Mouse (Mus musculus) urinary bladder, postnatal 36 days (tissue): ENCODE measurements around the gene Tenm3.
A peak's percentile ranks its signal among the peaks of the same experiment; 100 is the strongest.

Experiments
- DNase-seq, 2 experiments: peaks; one replicate each; pipeline ENCODE4 v3.0.0; 2022; ENCODE audit warnings: low spot score in 2 of 2, mixed read lengths in 1 of 2

Tenm3 gene

GRCm38 (mm10) chr8:48281855-48282254 lies 561.9 kb downstream of the Tenm3 start:
- DNase-seq, result no peak

- DNase-seq, result no peak
Observed at GRCm38 (mm10) chr8:48279360-48279759, 564.4 kb downstream of the Tenm3 start.

GRCm38 (mm10) chr8:48277986-48278635 lies 565.6 kb downstream of the Tenm3 start:
- DNase-seq, result no peak

GRCm38 (mm10) chr8:48275066-48275465 lies 568.7 kb downstream of the Tenm3 start:
- no peak for DNase-seq

DNA sequence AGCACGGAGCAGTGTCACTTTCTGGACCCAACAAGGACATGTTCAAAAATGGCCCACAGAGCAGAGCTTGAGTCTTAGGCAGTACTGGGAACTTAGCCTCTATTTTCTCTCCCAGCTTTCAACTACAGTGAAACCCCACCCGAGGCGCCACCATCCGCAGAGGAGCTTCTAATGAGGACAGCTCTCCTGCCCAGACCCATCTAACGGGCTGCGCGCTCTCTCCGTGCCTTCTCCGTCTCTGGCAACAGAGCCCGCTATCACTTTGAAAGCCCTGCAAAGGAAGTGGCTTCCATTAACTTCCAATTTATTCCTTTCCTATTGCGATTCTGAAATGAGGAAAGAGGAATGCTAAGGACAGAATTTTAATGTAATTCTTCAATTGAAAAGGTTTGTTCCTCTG lies 569.2 kb downstream of the Tenm3 start:
- DNase-seq, result no peak

DNA sequence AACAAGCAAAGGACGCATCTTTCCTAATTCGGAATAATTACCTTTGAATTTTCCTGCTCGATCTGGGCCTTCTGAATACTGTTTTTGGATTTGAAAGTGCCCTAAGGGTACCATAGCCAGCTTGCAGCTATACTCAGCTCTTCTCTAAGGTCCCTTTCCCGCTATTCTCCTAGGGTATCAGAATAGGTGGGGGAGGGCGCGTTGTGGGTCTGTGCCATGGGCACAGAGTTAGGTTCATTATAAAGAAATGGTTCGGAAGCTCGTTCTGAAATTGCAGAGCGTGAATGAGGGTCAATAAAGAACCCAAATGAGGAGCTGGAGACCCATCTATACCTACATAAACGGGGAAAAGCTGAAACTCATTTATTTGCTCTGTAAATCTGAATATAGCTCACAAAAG lies 575.1 kb downstream of the Tenm3 start:
- DNase-seq, result no peak

DNA sequence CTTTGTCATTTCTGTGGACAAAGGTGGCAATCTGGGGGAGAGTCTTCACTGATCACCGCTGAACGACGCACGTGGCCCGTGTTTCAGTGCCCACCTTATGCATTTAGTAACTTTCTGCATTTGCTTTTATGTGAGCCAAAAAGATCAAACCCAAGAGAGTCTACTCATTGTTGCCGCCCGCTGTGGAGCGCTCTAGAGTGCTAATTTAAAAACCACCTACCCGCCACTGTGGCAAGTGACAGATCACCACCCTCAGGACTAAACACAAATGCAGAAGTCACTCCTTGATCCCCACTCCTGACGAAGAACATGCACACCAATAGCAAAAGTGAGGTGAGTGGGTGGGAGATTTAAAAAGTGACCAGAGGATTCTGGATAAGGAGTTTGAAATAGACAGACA lies 583.5 kb downstream of the Tenm3 start:
- no peak for DNase-seq

- DNase-seq, result no peak
Observed at GRCm38 (mm10) chr8:48259832-48260231, 583.9 kb downstream of the Tenm3 start.

GRCm38 (mm10) chr8:48243876-48244275 lies 599.9 kb downstream of the Tenm3 start:
- DNase-seq, result no peak

DNA sequence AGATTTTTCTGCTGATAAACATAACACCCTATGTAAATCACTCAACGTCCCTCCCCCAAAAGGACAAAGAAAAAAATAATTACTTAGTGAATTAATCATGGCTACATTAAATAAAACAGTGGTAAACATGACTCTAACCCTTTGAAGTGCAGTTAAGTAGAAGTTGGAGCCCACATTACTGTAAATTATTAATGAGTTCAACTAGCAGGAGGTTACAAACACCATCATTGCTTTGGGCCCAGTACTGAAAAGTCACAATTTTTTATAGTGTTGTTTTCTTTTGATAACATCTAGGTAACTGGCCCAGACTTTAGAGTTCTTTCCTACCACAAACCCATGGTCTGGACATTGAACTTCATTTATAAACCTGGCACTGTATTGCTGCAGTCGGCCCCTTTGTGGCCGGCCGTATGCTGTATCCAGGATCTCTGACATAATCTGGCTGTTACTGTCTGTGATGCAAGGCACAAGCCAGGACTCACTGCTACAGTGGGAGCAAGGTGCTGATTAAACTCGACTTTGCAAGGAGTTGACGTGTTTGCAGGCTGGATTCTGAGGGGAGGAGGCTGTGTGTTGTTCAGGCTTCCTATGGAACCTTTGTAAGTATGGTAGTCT lies 602.7 kb downstream of the Tenm3 start:
- DNase-seq, result no peak

DNA sequence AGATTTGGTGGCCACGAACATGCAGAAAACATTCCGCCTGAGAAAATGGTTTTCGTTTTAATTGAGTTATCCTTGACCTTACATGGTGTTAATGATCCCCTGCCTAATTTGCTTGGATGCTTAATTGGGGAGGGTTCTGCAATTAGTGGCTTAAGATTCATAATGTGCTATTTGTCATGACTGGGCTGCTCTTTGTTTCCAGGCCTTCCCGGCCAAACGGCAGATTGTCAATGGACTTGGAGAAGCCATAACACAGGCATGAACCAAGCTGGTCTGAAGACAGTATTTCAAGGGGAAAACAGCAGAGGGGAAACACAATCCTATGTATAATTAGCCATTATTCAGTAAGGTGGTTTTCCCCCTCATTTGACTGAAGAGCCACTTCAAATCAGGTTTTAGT lies 606.8 kb downstream of the Tenm3 start:
- no peak for DNase-seq

DNA sequence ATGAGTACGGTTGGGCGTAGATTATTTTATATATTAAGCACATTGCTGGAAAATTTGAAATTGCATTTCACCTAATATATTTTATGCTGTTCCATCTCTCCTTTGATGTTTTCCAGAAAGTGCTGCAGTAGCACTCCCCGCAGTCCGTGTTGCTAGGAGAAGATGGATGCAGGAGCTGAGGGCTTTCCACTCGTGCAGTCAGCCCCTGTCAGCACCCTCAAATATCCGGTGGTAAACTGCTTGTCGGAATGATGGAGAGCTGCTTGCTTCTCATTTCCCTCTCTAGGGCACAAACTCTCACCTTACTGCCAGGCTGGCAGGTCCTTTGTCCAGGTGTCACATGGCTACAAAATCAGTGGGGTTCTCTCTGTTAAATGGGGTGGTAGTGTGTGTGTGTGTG lies 610.8 kb downstream of the Tenm3 start:
- no peak for DNase-seq

DNA sequence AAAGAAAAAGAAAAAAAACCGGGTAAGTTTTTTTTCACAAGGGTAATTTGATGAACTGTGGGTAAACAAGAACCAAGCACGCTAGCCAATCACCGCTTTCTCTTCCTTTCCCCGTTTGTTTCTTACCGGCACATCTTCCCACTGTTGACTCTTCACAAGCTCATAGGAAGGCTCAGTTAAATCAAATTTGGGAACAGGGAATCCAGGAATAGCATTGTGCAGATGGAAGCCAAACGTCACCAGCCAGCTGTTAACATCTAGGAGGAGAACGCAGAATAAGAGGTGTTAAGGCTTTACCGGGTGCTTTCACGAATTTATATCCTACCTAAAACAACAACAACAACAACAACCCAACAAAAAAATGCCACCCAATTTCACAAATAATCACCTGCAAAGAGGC lies 611.9 kb downstream of the Tenm3 start:
- DNase-seq, result no peak

- DNase-seq, result no peak
Observed at GRCm38 (mm10) chr8:48231389-48231788, 612.4 kb downstream of the Tenm3 start.

GRCm38 (mm10) chr8:48228676-48229075 lies 615.1 kb downstream of the Tenm3 start:
- DNase-seq, result no peak

DNA sequence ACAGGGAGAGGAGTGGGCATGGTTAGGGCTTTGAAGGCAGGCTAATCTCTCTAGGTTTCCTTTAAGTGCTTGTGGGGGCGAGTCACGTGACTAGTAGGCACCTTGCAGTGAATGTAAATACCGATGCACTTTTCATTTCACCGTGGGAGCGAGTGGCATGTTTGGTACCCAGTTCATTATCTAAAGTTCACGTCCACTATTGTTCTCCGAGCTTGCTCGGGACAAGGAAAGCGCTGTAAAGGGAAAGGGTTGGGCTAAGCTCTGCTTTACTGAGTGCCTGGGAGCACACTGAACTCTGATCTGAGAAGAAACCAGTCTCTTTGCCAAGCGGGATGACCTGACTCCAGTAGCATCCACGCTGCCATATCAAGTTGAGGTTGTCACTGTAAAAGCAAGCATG lies 619.0 kb downstream of the Tenm3 start:
- DNase-seq, result no peak

DNA sequence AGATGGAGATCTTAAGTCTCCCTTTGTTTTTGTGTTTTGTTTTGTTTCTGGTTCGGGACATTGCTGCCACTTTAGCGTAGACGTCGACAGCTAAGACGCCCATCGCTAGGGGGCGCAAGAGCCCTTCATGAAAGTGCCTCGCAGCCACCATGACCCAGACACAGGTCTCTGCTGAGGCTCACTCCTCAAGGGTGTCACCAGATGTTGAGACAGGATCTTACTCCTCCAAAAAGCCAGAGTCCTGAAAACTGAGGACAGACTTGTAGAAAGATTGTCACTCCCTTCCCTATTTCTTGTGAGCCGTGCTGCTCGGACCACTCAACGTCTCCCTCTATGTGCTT lies 621.4 kb downstream of the Tenm3 start:
- DNase-seq, result peak; percentile 74 to 80

DNA sequence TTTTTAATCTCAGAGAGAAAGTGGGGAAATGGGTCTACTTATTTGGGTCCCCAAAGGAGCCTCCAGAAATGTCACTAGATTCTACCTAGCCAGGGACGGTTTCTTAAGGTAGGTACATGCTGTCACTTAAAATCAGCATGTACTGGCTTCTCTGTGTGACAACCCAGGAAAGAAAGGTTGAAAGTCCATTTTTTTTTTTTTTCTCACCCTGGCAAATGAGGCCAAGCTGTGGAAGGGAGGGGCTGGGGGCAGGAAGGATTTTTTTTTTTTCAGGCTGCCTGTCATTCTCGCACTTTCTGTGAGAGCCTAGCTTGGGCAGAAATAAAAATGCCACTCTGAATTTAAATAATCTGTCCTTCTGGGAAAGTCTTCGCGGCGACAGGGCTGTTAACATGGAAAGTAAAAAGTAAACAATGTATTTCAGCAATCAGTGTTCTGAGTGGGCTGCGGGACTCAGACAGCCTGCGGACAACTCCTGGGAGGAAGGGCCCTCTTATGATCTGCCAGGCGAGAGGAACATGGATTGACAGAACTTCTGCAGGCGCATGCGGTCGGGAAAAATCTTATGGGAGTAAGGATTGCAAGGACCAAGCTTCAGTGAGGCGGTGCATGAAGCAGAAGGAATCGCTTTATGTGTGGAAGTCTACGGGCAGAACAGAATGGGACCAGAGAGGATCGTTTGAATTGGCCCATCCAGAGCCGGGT lies 621.9 kb downstream of the Tenm3 start:
- DNase-seq, result peak in 1 of 2 experiments; percentile 10

GRCm38 (mm10) chr8:48221304-48221703 lies 622.4 kb downstream of the Tenm3 start:
- no peak for DNase-seq

DNA sequence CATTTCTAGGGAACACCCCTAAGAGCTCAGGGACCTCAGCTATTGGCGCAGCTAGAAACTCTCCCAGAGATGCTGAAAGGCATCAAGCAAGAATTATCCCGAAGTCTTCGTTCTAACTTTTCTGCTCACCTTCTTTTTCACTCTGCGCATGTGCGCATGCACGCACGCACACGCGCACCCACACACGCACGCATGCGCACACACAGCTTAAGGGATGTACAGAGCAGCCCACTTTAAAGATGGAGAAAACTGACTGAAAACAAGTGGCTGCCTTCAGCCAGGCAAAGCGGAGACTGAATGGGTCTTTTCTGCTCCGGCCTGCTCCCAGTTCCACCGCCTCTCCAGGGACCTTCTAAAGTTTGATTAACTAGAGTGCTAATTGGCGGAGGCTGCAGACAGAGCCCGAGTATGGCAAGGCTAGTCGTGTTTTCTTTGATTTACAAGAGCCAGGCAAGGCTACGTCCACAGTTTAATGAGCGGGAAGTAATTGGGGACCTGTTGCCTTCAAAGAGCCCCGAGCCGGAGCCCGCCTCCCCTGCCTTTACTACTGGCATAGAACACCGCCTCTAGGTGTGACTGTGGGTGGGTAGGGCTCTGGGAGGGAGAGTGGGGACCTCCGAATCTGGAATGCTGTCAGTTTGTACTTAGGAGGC lies 623.1 kb downstream of the Tenm3 start:
- DNase-seq, result no peak

DNA sequence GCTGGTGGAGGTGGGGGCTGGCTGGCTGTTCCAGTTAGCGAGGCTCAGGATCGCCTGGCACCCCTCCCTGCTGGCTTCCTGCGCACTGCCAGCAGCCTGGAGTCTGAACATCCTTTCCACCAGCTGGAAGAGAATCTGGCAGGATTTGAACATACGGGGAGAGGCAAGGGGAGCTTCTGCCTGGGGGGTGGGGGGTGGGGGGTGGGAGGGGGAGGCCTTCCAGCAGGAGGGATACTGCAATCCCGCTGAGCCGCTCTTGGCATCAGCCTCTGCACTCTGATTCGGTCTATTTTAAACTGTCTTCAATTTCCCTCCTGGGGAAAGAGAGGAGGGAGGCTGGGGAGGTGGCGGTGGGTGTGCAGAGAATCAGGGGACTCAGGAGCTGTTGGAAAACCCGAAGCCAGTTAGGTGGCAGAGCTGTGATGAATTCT lies 628.7 kb downstream of the Tenm3 start:
- no peak for DNase-seq

- no peak for DNase-seq
Observed at GRCm38 (mm10) chr8:48214386-48214785, 629.4 kb downstream of the Tenm3 start.

DNA sequence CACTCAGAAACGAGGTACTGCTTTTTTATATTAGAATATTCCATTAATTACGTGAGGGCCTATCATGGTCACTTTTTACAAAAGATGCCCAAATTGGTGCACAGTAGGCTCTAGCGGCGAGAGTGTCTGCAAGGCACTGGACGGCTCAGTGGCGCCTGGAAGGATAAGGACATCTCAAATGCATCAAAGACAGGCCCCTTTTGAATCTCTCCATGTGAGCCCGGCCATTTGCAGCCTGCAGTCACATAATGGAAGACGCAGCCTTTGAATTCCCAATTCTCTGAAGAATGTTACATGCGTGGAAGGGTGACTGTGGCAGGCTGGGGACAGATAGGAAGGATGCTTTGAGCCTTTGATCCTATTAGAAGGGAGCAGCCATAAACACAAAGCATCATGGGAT lies 631.8 kb downstream of the Tenm3 start:
- no peak for DNase-seq
